Mouse (Mus musculus) right cerebral cortex, postnatal 36 days (tissue): ENCODE results near the gene Nifk.

ENCODE experiments used
- DNase-seq, 2 experiments: peaks; one replicate each; pipeline ENCODE4 v3.0.0; 2022; ENCODE audit warnings: low spot score in 2 of 2, mixed read lengths in 1 of 2

Nifk gene

DNA sequence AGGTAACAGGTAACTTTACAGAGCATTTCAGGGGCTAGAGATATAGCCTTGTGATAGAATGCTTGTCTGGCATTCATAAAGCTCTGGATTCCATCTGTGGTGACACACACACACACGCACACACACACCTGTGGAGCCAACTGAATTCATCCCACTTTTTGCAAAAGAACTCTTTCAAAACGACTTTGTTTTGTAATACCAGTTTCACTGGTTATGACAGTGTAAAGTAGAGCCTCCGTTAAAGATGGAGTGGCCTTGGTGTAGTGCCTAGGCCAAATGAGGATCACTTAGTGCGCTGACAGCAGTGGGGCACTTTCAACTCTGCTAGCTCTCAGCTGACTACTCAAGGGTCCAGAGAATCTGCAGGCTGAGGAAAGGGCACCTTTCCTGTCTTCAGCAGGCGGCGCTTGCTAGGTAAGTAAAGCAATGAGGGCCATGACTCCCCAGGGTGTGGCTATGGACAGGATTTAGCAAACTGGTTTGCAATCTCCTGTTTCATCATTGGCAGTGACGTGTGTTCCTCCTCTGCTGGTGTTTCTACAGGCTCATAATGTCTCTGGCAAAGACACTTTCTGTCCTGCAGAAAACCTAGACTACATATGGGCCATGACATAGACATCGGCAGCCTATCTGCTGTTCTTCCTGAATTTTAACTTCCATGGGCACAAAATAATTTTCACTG, 58.6 kb downstream of the Nifk start:
- DNase-seq: no peak
